Comparison of ENCODE assay signal across 7 mouse cellular contexts in the genomic region with DNA sequence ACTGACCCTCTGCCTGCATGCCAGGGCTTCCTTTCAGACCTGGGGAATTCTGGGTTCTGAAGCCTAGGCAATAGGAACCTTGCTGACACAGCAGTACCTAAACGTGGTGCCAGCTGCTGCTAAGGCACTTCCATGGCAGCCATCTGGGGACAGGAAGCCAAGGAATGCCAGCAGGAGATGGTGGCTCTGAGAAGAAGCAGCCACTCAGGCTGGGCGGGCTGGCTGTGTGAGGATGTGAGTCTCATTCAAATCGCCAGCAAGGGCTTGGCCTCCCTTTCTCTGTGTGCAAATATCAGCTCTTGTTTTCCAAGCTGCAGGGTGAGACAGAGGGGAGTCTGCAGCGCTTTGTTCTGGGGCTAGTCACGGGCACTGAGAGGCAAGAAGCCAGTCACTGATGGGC.
DNase-seq lines count a peak whose midpoint lies in the region; ATAC-seq and TF ChIP-seq lines count a peak whose summit lies in the region.

No protein-coding gene starts in this region.

- no peaks in the 10 kb centered on the region for H3K4me1 ChIP-seq in forebrain, postnatal 0 days (ENCODE audit: insufficient read depth)

- H3K4me3 ChIP-seq in forebrain, postnatal 0 days (ENCODE audit: low read depth, low read length), result no peak overlapping the region

- ATAC-seq in forebrain, postnatal 0 days, result peak; percentile 83

- no peak overlapping the region for H3K4me2 ChIP-seq in forebrain, postnatal 0 days (ENCODE audit: low read depth)

- peaks cover 27% of the 10 kb centered on the region for H3K36me3 ChIP-seq in forebrain, postnatal 0 days (ENCODE audit: insufficient read depth)

- intact Hi-C loops in heart, postnatal 36 days (cut with DNase I), result no loop called here

- WGBS in forebrain, postnatal 0 days, result 20% methylated on average over 5 of the region's 5 CpGs

- TF ChIP-seq CTCF in forebrain, postnatal 0 days (IDR thresholded peaks at IDR 0.05; ENCODE audit: low read depth), result no peak

- peak overlapping the region; percentile 3; the same call in 1 of the 2 replicates for H3K9ac ChIP-seq in forebrain, postnatal 0 days

- H3K27me3 ChIP-seq in forebrain, postnatal 0 days (ENCODE audit: insufficient read depth, low read length), result no peaks in the 10 kb centered on the region

- H3K9me3 ChIP-seq in forebrain, postnatal 0 days (ENCODE audit: low read length), result 0 out of 2 replicates have a peak, but pooled peaks cover 5% of the 10 kb centered on the region

- 0 out of 2 replicates have a peak overlapping the region, but pooled peaks have one; percentile 21 for H3K27ac ChIP-seq in forebrain, postnatal 0 days (ENCODE audit: low read depth, low read length)

- DNase-seq in cerebellum, adult 11 months, result peak; percentile 49
- peak; percentile 28 for DNase-seq in forebrain, postnatal 0 days
- DNase-seq in left cerebral cortex, adult 18-20 months (ENCODE audit: low spot score in 2 of 2), result peak; percentile 48 to 53
- peak; percentile 57 to 61 for DNase-seq in right cerebral cortex, adult 2 months (ENCODE audit: low spot score in 2 of 2)
- DNase-seq in thymus, postnatal 36 days, result no peak
- no peak for DNase-seq in heart, postnatal 36 days
- no peak for DNase-seq in heart, adult 18-20 months

Comparison
In these comparisons a context has a peak if more than half of its experiments do, and no peak if none do; other contexts are left out.
1. DNase-seq: peak in cerebellum, adult 11 months (single experiment), forebrain, postnatal 0 days (single experiment), left cerebral cortex, adult 18-20 months (2 of 2) and right cerebral cortex, adult 2 months (2 of 2); none in thymus, postnatal 36 days (0 of 2), heart, postnatal 36 days (0 of 2) and heart, adult 18-20 months (0 of 2).